Mouse (Mus musculus) cerebellum, adult 2 months (tissue): Measurements from ENCODE around the gene Tbc1d7.

Source experiments
- CTCF ChIP-seq: fragments of 200-500 bp; IDR thresholded peaks from 2 replicates; pipeline ENCODE4 v1.5.1; 2011; ENCODE audit warnings: low read depth, mild to moderate bottlenecking, control low read depth, low read length, moderate library complexity, borderline replicate concordance; ENCODE audit not compliant: insufficient read depth
- POLR2A ChIP-seq: fragments of 200-500 bp; IDR thresholded peaks from 2 replicates; pipeline ENCODE4 v1.6.1; 2011; ENCODE audit warnings: low read length, control low read depth, borderline replicate concordance; ENCODE audit not compliant: insufficient read depth

DNA sequence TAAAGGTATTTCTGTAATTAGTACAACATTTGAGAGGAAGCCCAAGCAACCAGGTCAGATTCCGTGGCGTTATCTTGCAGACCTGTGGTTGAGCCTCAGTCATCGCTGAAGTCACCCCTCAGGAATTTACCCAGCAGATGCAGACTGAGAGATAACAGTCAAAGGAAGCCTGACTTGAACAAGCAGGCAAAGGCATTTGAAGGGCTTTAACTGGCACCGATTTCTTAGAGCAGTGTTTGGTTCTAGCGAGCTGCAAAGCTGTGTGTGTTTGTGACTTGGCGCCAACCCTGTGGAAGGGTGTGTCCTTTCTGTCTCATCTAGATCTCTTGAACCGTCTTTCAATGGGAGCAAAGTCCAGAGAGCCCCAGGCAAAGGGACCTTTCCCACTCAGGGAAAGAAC, 22.0 kb upstream of the Tbc1d7 start:
- TF ChIP-seq CTCF (no peak), POLR2A (no peak)
